12 mouse cellular contexts compared by ENCODE assay signal in the genomic region with DNA sequence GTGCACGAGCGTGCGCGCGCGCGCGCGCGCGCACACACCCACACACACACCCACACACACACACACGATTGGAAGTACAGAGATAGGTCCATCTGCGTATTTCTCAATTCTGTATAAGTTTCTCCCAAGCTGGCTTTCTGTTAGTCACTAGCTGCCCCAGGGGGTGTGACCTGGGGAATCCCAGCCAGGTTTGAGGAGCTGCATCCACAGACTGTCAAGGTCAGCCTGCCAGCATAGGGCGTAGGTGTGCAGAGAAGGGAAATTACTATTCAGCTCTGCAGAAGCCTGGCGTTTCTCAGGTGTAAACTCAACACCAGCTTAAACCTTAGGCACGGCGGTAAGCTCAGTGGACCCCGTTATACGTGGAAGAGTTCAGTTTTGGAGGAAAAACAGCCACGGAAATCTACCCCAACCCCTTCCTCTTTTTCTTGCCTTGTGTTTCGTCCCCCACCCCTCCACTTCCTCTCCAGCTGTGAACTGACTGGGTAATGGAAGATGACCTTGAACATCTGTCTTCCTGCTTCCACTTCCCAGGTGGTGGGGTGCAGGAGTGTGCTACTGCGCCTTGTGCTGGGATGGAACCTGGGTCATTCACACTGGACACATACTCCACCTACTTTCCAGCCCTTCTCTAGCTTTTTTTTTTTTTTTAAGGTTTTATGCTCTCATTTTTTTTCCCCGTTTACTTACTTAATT.
A peak's percentile ranks its signal among the peaks of the same experiment; 100 is the strongest.
DNase-seq lines count a peak whose midpoint lies in the region; ATAC-seq lines count a peak whose summit lies in the region.
"Had no signal": no experiment of that assay in that cellular context is flagged by ENCODE, and none has a peak within 500 bp of the region (broad histone marks: within the 10 kb centered on the region; RNA-seq: fewer than 3 reads in every experiment).

No protein-coding gene starts in this region.

- no peak for ATAC-seq in midbrain, embryonic 16.5 days

- H3K27me3 ChIP-seq in splenic B cell, adult 2 months (ENCODE audit: control insufficient read depth, insufficient read depth, low read length, poor library complexity, severe bottlenecking) = no peaks in the 10 kb centered on the region
- no peaks in the 10 kb centered on the region for H3K27me3 ChIP-seq in midbrain, embryonic 16.5 days (ENCODE audit: control insufficient read depth, insufficient read depth, low read depth, low read length)
- H3K27me3 ChIP-seq: embryonic facial prominence, embryonic 12.5 days; heart, embryonic 15.5 days; lung, embryonic 15.5 days; neural tube, embryonic 13.5 days had no signal

- no peaks in the 10 kb centered on the region for H3K9me3 ChIP-seq in midbrain, embryonic 16.5 days (replicated peaks; ENCODE audit: control insufficient read depth, low read length, poor library complexity, severe bottlenecking)
- H3K9me3 ChIP-seq: embryonic facial prominence, embryonic 12.5 days; heart, embryonic 15.5 days; lung, embryonic 15.5 days; neural tube, embryonic 13.5 days had no signal

- H3K4me2 ChIP-seq in midbrain, embryonic 16.5 days (ENCODE audit: low read length) = no peak overlapping the region
- H3K4me2 ChIP-seq: embryonic facial prominence, embryonic 12.5 days; heart, embryonic 15.5 days; lung, embryonic 15.5 days; neural tube, embryonic 13.5 days had no signal

- intact Hi-C loops in heart, postnatal 10 days (cut with DNase I) = no loop called here
- intact Hi-C loops in heart, postnatal 25 days (cut with DNase I) = no loop called here

- DNase-seq in heart, postnatal 10 days = peak; percentile 29 to 50
- DNase-seq in heart, postnatal 25 days (ENCODE audit: low spot score) = no peak
- peak; percentile 35 for DNase-seq in thymus, postnatal 4 days
- no peak for DNase-seq in thymus, postnatal 0 days (ENCODE audit: low spot score)
- peak; percentile 32 for DNase-seq in forelimb bud, embryonic 11.5 days (ENCODE audit: low read depth, low spot score)
- DNase-seq in splenic B cell, adult 2 months (ENCODE audit: low read depth, low spot score) = peak; percentile 35
- no peak for DNase-seq in thymus, adult 18-20 months

- H3K36me3 ChIP-seq in splenic B cell, adult 2 months (ENCODE audit: control insufficient read depth, insufficient read depth, low read length, poor library complexity, severe bottlenecking) = no peaks in the 10 kb centered on the region
- H3K36me3 ChIP-seq in midbrain, embryonic 16.5 days (ENCODE audit: control insufficient read depth, insufficient read depth, low read length) = no peaks in the 10 kb centered on the region
- H3K36me3 ChIP-seq: embryonic facial prominence, embryonic 12.5 days; heart, embryonic 15.5 days; lung, embryonic 15.5 days; neural tube, embryonic 13.5 days had no signal

- 91% methylated on average over 23 of the region's 23 CpGs for WGBS in midbrain, embryonic 16.5 days

- peaks cover 4% of the 10 kb centered on the region; the same call in 1 of the 2 replicates for H3K4me1 ChIP-seq in midbrain, embryonic 16.5 days (ENCODE audit: control insufficient read depth, insufficient read depth, low read length)
- H3K4me1 ChIP-seq: embryonic facial prominence, embryonic 12.5 days; lung, embryonic 15.5 days had no signal

- no peak overlapping the region for H3K27ac ChIP-seq in midbrain, embryonic 16.5 days (ENCODE audit: low read length)
- H3K27ac ChIP-seq: embryonic facial prominence, embryonic 12.5 days; heart, embryonic 15.5 days; lung, embryonic 15.5 days; neural tube, embryonic 13.5 days had no signal

- H3K4me3 ChIP-seq in midbrain, embryonic 16.5 days (ENCODE audit: low read depth, low read length) = no peak overlapping the region
- H3K4me3 ChIP-seq: embryonic facial prominence, embryonic 12.5 days; heart, embryonic 15.5 days; lung, embryonic 15.5 days; neural tube, embryonic 13.5 days had no signal

- H3K9ac ChIP-seq in midbrain, embryonic 16.5 days (ENCODE audit: low read depth, low read length) = no peak overlapping the region
- H3K9ac ChIP-seq: embryonic facial prominence, embryonic 12.5 days; heart, embryonic 15.5 days; lung, embryonic 15.5 days; neural tube, embryonic 13.5 days had no signal

Comparison
In these comparisons a context has a peak if more than half of its experiments do, and no peak if none do; other contexts are left out.
1. DNase-seq: peak in heart, postnatal 10 days (2 of 2), thymus, postnatal 4 days (single experiment), forelimb bud, embryonic 11.5 days (single experiment) and splenic B cell, adult 2 months (single experiment); none in heart, postnatal 25 days (single experiment), thymus, postnatal 0 days (single experiment) and thymus, adult 18-20 months (0 of 2).